Mouse (Mus musculus): ENCODE results near the gene Pik3c2g.
"Not testable (repeated sequence)": the region's sequence is repeated elsewhere in the genome, so short reads cannot be mapped to it uniquely, and the experiment has no call there.

The Pik3c2g gene

DNA sequence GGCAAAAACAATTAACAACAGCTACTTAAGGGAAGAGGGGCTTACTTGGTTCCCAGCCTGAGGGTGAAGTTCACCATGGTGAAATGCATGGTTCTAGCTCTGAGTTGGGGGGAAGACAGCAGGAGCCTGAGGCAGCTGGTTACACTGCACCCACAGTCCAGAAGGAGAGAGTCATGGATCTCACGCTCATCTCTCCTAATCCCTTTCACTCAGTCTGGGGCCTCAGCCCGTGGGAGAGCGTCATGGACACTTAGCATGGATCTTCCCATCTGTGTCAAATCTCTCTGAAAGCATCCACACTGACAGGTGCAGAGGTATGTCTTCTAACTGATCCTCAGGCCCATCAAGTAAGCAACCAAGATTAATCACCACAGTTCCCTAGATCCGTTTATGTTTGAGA, 320.1 kb downstream of the Pik3c2g start:
- DNase-seq (ENCODE audit: extremely low spot score, low read depth, low spot score): no peak

DNA sequence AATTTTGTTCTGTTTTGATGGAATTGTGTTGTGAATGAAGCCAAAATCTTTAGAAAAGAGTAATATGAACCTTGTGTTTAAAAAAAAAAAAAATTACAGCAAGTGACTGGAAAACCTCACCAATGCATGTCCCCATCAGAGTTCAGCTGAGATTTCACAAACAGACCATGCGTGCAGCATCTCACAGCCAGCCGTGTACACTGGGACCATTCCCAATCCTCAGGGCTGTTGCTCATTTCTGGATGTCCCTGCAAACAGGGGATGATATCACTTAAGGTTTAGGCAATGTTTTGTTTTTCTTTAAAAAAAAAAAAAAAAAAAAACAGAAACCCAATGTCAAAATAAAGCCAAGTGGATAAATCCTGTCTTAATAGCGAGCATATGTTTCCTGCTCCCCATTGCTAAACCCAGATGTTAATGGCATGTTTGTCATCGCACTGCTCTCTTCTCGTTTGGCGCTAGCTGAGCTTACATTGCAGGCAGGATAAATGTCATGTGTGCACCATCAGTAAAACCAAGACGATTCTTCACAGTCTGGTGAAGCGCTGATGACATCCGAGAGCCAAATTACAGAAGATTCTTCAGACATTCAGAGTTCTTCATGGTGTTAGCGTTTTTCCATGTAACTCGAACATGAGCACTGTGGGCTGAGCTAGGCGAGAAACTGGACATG, 322.1 kb downstream of the Pik3c2g start:
- DNase-seq (ENCODE audit: extremely low spot score, low read depth, low spot score): no peak

DNA sequence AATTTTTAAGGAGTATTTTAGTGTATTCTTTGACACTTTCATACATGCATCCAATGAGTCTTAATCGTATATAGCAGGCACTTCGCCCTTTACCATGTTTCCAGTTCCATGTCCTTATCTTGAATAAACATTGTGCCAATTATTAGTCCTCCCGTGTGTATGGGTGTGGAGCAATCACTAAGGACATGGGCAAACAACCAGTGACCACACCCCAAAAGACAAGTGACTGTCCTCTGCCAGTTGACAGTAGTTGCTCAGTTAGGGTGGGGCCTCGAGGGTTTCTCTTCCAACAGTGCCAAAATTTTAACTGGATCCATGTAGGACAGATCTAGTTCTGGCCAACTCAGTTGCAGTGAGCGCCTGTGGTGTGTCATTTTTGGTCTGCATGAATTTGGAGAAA, 341.7 kb downstream of the Pik3c2g start:
- no peak for DNase-seq (ENCODE audit: extremely low spot score, low read depth, low spot score)

DNA sequence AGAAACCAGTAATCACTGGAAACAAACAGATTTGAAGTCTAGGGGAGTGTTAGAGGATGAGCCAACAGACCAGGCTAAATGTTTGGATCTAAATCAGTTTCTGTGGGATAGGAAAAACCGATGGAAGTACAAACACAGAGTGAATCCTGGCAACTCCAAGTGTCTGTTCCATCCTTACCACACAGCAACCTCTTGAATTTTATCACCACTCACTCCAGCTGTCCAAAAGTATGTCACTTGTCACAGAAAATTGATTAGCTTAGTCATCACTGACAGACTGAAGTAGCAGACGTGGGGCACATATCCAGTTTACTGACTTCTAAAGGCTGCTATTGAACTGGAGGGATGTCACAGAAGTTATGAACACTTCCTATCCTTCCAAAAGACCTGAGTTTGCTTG, 347.8 kb downstream of the Pik3c2g start:
- DNase-seq (ENCODE audit: extremely low spot score, low read depth, low spot score): no peak

DNA sequence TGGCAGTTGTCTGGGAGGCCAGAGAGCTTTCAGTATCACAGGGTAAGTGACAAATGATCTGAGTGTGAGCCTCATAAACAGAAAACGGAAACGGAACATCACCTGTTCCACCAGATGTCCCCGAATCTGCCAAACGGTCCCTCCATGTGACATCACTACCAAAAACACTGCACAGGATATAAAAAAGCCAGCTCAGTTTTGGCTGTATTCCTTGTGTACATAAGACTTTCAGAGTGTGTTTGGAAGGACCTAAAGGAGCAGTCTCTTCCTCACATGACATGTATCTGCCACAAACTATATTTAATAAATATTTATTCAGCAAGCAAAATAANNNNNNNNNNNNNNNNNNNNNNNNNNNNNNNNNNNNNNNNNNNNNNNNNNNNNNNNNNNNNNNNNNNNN, 350.6 kb downstream of the Pik3c2g start:
- not testable (repeated sequence) for DNase-seq (ENCODE audit: extremely low spot score, low read depth, low spot score)

DNA sequence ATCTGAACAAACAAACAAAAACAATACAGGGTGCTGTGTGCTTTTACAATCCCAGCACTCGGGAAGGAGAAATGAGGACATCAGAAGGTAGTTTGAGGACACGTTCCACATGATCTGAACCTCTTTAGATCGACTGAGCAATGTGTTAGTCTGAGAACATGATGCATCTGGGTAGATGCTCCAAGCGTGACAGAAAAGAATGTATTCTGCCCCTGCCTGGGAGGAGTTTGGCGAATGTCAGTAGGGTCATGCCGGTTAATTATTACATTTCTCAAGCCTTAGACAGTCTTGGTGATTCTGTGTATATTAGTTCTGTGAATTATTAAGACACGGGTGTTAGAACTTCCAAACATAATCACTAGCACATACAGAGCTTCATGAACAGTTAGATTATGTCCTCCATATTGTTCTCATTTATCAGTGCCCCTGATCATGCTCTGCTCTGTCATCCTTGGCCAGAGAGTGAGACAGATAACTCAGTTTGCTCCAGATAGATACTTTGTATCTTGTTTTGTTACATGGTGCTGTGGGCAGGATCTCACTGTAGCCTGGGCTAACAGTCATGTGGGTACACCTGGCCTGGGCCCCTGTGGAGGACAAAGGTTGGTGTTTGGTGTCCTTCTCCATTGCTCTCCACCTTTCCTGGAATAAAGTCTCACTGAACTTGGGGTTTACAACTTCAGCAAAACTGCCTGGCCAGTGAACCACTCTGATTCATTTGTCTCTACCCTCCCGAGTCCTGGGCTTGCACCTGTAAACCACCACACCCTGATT, 360.3 kb downstream of the Pik3c2g start:
- no peak for DNase-seq (ENCODE audit: extremely low spot score, low read depth, low spot score)

DNA sequence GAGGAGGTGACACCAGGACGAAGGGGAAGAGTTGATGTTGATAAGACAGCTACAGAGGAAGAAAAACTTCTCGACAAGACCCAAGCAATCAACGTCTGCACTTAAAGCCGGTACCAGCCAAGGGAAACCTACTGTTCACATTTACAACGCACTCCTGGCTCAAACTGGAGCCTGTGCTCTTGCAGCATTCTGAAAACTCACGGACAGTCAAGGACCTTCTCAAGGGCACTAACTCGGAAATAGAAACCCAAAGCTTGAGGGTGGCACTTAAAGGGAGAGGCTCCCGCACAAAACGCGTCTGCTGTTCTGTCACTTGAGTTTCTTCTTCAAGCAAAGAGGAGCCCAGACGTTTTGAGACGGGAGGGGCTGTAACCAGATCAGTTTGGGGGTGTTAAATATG, 366.6 kb downstream of the Pik3c2g start:
- no peak for DNase-seq (ENCODE audit: extremely low spot score, low read depth, low spot score)

DNA sequence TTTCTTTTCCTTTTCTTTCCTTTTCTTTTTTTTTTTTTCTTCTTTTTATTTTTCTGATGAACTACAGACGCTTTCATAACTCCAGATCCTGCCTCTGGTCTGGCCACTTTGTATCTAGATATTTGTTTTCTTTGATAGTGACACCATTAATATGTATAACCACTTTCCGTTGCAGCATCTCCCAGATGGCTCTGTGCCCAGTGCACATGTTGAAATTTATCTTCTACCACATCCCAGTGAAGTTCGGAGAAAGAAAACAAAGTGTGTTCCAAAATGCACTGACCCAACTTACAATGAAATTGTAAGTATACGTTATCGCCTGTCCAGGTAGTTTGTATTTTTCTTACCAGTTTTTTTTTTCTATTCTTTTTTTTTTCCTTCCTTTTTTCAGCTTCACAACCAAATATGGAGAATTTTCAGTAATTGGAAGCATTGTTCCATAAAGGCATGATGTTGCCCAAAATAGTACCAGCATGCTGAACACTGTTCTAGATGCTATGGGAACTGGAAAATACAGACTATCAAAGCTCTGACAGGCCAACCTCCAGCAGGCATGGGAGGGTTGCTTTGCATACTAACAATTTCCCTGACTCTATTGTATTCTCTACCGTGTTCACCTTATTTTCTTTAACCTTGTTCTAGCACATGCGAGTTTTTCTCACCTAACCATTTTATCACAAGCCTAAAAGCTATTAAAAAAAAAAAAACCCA, 370.7 kb downstream of the Pik3c2g start:
- DNase-seq (ENCODE audit: extremely low spot score, low read depth, low spot score): no peak

DNA sequence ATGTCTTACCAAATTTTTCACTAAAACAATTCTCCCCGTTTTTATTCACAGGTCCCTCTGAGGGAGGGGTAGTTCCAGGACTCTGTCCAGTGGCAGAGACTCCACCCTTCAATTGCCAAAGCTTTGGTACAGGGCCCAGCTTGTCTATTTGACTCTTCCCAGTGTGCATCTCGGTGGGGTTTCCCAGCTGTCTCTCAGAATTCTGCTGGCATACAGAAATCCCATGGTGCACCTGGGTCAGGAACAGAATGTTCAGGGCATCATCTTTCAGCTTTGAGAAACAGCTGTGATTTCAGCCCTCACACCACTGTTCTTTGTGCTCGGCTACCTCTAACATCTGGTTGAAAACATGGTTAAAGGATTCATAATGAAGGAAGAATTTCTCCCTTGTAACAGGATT, 376.8 kb downstream of the Pik3c2g start:
- no peak for DNase-seq (ENCODE audit: extremely low spot score, low read depth, low spot score)

DNA sequence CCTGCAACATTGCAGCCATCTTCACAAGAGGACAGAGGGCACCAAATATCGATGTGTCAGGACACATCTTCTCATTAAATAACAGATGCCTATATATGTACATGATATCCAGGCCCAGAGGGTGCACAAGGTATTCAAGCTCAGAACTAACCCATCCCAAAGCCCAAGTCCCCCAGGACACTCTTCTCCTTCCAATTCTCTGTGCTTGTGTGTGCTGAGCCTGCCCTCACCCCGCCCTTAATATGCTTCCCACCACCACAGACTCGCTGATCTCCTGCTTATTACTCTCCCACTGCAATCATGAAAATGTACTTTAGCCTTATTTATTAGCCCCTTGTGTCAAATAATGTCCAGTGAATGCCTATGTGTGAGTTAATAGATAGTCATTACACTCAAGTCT, 377.9 kb downstream of the Pik3c2g start:
- no peak for DNase-seq (ENCODE audit: extremely low spot score, low read depth, low spot score)

DNA sequence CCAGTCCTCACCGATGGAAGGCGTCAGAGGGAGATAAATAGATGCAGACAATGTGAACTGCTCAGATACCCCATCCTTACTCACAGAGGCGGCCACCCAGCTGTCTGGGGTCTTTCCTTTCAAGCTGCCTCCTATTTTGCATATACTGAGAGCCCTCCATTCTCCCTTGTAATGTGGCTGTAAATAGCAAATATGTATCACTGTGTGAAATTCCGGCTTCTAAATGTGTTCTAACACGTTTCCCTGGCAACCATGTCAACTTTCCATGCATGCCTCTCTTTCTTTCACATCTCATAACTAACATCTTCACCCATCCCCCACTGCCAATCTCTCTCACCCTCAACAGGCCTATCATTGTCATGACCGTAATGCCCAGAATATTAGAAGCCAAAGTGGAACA, 379.7 kb downstream of the Pik3c2g start:
- DNase-seq (ENCODE audit: extremely low spot score, low read depth, low spot score): no peak

DNA sequence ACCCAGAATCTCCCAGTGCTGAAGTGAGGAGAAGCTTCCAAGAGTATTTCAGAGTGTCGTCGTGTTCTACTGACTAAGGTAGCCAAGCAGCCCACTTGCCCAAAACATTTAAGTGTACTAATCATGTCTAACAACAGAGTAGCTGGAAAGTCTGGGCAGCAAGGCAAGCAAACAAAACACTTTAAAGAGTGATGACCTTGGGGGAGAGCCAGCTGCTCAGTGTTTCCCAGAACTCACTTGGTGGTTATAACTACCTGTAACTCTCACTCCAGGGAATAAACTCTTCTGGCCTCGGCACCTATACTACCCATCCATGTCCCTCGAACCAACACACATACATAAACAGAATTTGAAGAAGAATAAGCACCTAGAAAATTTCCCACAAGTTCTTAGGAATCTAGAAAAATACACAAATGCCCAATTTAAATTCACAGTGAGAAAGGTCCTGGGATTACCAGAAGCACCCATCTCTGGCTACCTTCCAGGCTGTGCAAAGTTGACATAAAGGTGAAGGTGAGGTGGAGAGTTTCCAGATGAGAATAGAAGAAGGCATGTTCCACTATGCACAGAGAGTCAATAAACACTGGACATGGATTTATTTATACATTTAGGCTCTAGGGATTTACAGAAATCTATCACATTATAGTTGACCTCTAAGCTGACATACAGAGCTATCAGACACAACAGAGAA, 384.7 kb downstream of the Pik3c2g start:
- no peak for DNase-seq (ENCODE audit: extremely low spot score, low read depth, low spot score)

DNA sequence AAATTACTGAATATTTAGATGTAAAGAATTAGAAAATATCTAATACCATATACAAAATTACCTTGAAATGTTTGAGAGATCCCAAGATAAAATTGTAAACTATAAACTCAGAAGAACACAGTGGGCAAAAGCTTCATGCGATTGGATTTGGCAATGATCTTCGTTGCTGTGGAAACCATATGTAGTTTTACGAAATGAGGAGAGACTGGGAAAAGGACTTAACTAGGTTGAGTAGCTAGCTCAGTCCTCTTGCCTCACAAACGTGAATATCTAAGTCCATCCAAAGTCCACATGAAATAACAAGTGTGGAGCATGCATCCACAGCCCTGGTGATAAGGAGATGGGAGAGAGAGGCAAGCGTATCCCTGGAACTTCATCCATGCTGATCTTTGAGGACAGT, 387.6 kb downstream of the Pik3c2g start:
- DNase-seq (ENCODE audit: extremely low spot score, low read depth, low spot score): no peak

DNA sequence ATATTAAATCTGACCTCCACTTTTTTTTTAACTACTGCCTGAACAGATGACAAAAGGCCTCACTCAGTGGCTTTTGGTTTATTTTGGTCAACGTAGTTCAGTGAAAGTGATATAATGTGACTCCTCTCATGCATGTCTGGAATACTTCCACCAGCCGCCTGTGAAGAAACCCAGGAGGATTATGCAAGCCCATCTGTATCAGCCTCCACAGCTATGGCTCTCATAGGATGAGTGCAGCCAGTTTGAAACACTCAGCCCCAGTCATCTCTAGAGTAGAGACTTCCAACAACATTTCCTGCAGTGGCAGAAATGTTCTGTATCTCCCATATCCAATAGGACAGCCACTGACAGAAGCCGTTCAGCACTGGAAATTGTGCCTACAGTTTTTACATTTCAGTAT, 391.1 kb downstream of the Pik3c2g start:
- no peak for DNase-seq (ENCODE audit: extremely low spot score, low read depth, low spot score)

DNA sequence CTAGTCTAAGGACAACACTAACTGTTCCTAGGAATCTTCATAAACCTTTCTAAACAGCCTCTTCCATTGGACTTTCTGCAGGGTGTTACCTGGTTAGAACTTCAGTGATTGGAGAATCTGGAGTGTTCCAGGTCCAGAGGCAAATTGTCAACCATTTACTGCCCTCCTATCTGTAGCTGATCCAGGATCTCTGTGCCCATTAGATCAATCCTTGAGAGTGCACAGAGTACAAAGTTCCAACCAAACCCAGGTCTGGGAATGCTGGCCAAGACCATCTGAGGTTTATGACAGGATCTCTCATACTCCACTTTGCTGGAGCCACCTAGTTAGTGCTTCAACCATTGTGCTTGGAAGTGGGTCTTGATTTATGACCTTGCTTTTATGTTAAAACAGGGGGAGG, 394.0 kb downstream of the Pik3c2g start:
- no peak for DNase-seq (ENCODE audit: extremely low spot score, low read depth, low spot score)

DNA sequence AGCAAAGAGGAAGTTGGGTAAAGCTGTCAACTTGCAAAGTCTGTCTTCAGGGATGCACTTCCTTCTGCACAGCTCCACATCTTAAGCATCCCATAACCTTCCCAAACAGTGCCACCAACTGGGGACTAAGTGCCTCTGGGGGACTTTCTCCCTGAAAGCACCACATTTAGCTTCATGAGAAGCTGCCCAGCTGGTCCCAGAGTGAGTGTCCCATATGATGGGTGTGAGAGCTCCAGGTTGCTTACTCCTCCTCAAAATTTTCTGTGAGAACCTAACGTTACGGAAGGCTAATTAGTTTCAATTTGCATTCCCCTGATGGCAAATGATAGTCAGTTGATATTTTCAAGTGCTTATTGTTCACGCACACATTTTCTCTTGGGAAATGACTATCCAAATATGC, 397.0 kb downstream of the Pik3c2g start:
- no peak for DNase-seq (ENCODE audit: extremely low spot score, low read depth, low spot score)

DNA sequence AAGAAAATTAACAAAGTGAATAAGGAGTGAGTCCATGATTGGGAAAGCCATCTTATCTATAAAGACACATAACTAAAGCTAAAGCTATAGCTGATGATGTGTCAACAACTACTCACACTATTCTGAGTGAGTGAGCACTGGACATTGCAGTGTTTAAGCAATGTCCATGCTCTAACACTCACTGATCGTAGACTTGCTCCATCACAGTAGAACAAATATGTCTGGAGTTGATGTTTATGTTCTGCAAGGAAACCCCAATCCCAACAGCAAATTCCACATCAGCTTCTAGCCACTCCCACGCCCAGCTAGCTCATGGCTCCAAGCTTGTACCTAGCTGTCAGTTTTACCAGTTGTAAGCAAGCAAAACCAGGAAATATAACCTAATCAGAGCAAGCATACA, 399.5 kb downstream of the Pik3c2g start:
- DNase-seq (ENCODE audit: extremely low spot score, low read depth, low spot score): no peak

DNA sequence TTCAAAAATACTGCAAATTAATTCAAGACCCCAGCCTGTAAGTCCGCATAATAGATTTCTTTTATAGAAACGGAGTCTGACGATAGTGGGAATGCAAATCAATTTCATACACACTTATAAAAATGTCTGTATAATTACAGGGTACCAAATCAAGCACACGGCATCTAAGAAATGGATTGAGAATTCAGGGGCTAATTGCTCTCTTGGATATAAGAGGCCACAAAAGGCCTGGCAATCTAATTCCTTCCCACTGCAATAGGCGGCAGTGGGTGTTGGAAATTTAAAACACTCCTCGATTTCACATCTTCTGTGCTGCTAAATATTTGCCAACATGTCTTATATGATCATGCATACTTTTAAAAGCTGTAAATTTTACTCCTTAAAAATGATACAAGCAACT, 402.1 kb downstream of the Pik3c2g start:
- DNase-seq (ENCODE audit: extremely low spot score, low read depth, low spot score): no peak

DNA sequence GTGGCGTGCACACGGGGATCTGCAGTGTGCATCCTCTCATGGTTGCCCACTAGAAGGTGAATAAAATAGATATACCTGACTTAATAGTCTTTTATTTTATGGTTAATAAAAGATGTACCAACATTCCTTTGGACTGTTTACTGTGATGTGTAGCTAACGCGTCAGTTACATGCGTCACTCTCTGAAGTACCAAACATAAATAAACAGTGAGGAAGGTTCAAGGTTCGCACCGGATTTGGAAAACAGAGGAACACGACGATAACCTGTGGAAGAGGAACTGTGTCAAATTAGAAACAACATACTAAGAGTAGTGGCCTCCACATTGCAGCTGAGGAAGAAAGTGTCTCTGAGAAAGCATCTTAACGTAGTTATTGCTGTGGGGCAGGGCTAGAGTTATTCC, 402.6 kb downstream of the Pik3c2g start:
- no peak for DNase-seq (ENCODE audit: extremely low spot score, low read depth, low spot score)

DNA sequence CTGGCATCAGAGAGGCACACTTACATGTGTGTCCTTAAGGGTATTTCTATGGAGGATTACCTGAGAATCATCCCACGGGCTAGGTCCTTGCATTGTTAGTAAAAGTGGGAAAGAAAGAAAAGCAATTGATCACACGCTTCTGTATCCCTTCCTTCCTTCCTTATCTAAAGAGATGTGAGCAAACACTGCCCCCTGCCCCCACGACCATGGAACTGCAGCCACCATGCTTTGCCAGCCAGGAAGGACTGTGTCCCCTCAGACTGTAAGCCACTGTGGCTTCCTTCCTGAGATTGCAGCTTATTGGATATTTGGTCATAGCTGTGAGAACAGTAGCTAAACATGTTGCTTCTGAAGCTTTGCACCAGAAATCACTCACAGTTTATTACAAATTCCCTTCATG, 418.2 kb downstream of the Pik3c2g start:
- no peak for DNase-seq (ENCODE audit: extremely low spot score, low read depth, low spot score)
